Mouse (Mus musculus) splenic B cell, adult 2 months (primary cell): ENCODE measurements around the gene Prr23a1.

Experiments
- DNase-seq: peaks from one replicate; pipeline ENCODE4 v3.0.0-alpha.2; 2011; ENCODE audit warnings: low read depth, low spot score
- H3K27me3 ChIP-seq: 2 replicates; pipeline ENCODE4 v1.6.1; 2012; ENCODE audit warnings: mild to moderate bottlenecking, low read length, moderate library complexity, mixed read lengths; ENCODE audit not compliant: control insufficient read depth, poor library complexity, insufficient read depth, severe bottlenecking
- H3K36me3 ChIP-seq: 2 replicates; pipeline ENCODE4 v1.6.1; 2012; ENCODE audit warnings: mild to moderate bottlenecking, low read length, moderate library complexity, mixed read lengths; ENCODE audit not compliant: control insufficient read depth, poor library complexity, insufficient read depth, severe bottlenecking

Gene Prr23a1

DNA sequence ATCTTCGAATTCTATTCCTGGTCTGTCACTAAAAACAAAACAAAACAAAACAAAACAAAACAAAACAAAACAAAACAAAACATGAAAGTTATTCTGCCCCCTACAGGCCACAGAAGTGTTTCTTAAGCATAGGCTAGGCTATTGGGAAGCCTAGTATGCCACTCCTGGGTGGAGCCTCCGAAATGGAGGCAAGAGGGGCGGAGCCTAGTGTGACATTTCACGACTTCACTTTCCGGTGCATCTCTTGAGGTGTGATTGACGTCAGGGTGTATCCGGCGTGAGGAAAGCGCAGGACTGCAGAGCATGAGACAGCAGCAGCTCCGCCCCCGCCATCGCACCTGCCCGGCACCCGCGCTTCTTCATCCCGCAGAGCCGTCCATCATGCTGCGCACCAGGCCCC lies 13.9 kb downstream of the Prr23a1 start, which contains the start of gene Prr23a2:
Gene Prr23a2 (plus strand): TSS at position 285 of the 400 bp plus-strand sequence.
- H3K27me3 ChIP-seq, result no peaks in the 10 kb centered on the region
- H3K36me3 ChIP-seq, result no peaks in the 10 kb centered on the region
- DNase-seq, result no peak

DNA sequence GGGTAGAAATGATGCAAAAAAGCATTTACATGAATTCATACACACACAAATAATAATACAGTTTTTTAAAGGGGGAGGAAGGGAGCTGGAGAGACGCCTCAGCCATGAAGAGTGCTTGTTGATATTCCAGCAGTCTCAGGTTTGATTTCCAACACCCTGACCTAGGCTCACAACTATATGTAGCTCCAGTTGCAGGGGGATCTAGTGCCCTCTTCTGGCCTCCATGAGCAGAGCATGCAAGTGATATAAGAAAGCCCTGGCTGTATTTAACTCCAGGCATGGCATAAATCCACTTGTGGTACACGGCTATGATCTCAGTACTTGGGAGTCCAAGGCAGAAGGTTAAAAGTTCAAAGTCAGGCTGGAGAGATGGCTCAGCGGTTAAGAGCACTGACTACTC lies 21.2 kb downstream of the Prr23a1 start:
- H3K36me3 ChIP-seq, result no peaks in the 10 kb centered on the region
- no peaks in the 10 kb centered on the region for H3K27me3 ChIP-seq

DNA sequence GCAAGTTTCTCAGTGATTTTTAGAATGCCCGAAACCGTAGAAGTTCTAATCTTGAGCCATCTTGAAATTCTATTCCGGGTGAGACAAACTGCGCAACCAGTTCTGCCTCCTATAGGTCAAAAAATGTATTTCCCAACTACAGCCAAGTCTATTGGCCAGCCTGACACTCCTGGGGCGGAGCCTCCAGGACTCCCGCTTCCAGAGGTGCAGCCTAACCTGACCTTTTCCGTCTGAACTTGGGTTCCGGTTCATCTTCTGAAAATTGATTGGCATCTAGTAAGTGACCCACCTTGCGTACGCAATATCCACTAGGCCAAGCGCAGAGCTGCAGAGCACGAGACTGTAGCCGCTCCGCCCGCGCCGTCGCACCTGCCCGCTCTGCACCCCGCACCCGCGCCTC lies 22.3 kb downstream of the Prr23a1 start, which contains the start of gene Prr23a3:
Gene Prr23a3 (plus strand): TSS at position 197 of the 400 bp plus-strand sequence.
- DNase-seq, result no peak
- Histone ChIP-seq H3K27me3 (no peaks in the 10 kb centered on the region), H3K36me3 (no peaks in the 10 kb centered on the region)

More for the DNA sequence above, 21.2 kb downstream of the Prr23a1 start:
- no peak for DNase-seq
